Mouse (Mus musculus) MEL (cell line): ENCODE measurements at regions not wholly inside any gene's neighbourhood (a gene's known extent, or its start where the extent isn't known, plus 50 kb on each side); places are given as distances from the start of the nearest gene placed in this dataset.
A peak's percentile ranks its signal among the peaks of the same experiment; 100 is the strongest.

Experiments
- BHLHE40 ChIP-seq: IDR thresholded peaks from 2 replicates; pipeline ENCODE4 v1.6.1; 2012; ENCODE audit warnings: low read depth, mild to moderate bottlenecking, inconsistent platforms, low read length, improper control_type of control experiment, borderline replicate concordance
- CHD2 ChIP-seq: IDR thresholded peaks from 2 replicates; pipeline ENCODE4 v1.6.1; 2011; ENCODE audit warnings: low read length, improper control_type of control experiment
- CTCF ChIP-seq, 3 experiments: IDR thresholded peaks in 2 of 3; conservative IDR thresholded peaks in 1 of 3; 2 replicates each; pipeline ENCODE4 v1.5.1; 2011 to 2012; ENCODE audit warnings: low read length in 3 of 3, low read depth in 2 of 3, mild to moderate bottlenecking in 2 of 3, improper control_type of control experiment in 1 of 3, inconsistent platforms in 1 of 3, mixed read lengths in 1 of 3, moderate library complexity in 1 of 3; ENCODE audit not compliant: control insufficient read depth in 1 of 3, insufficient read depth in 1 of 3, poor library complexity in 1 of 3, severe bottlenecking in 1 of 3
- ELF1 ChIP-seq: IDR thresholded peaks from 2 replicates; pipeline ENCODE4 v1.6.1; 2014; ENCODE audit warnings: low read depth, mild to moderate bottlenecking, inconsistent platforms, low read length, improper control_type of control experiment, moderate library complexity
- EP300 ChIP-seq, 2 experiments: IDR thresholded peaks; 2 replicates each; pipeline ENCODE4 v1.6.1; 2011; ENCODE audit warnings: improper control_type of control experiment in 2 of 2, low read length in 2 of 2, low read depth in 1 of 2, mild to moderate bottlenecking in 1 of 2
- GATA1 ChIP-seq: IDR thresholded peaks from 2 replicates; pipeline ENCODE4 v1.6.1; 2011; ENCODE audit warnings: low read depth, low read length, improper control_type of control experiment
- JUND ChIP-seq: IDR thresholded peaks from 2 replicates; pipeline ENCODE4 v1.6.1; 2011; ENCODE audit warnings: low read depth, mild to moderate bottlenecking, improper control_type of control experiment, low read length
- MAX ChIP-seq: IDR thresholded peaks from 2 replicates; pipeline ENCODE4 v1.6.1; 2011; ENCODE audit warnings: low read length, improper control_type of control experiment
- MXI1 ChIP-seq: IDR thresholded peaks from 2 replicates; pipeline ENCODE4 v1.6.1; 2011; ENCODE audit warnings: mild to moderate bottlenecking, low read depth, low read length, improper control_type of control experiment
- MYC ChIP-seq: IDR thresholded peaks from 2 replicates; pipeline ENCODE4 v1.6.1; 2011; ENCODE audit warnings: low read depth, mild to moderate bottlenecking, low read length, improper control_type of control experiment, moderate library complexity
- POLR2A ChIP-seq, 2 experiments: IDR thresholded peaks; 2 replicates each; pipeline ENCODE4 v1.6.1; 2011 to 2012; ENCODE audit warnings: low read length in 2 of 2, mild to moderate bottlenecking in 2 of 2, control low read depth in 1 of 2, improper control_type of control experiment in 1 of 2, low read depth in 1 of 2, moderate library complexity in 1 of 2; ENCODE audit not compliant: control insufficient read depth in 1 of 2, insufficient read depth in 1 of 2, poor library complexity in 1 of 2
- RAD21 ChIP-seq: IDR thresholded peaks from 2 replicates; pipeline ENCODE4 v1.6.1; 2011; ENCODE audit warnings: mild to moderate bottlenecking, low read depth, low read length, improper control_type of control experiment
- SMC3 ChIP-seq: IDR thresholded peaks from 2 replicates; pipeline ENCODE4 v1.6.1; 2011; ENCODE audit warnings: low read depth, low read length, improper control_type of control experiment
- UBTF ChIP-seq: IDR thresholded peaks from 2 replicates; pipeline ENCODE4 v1.6.1; 2012; ENCODE audit warnings: low read depth, mild to moderate bottlenecking, inconsistent platforms, low read length, improper control_type of control experiment, moderate library complexity, borderline replicate concordance; ENCODE audit not compliant: insufficient read depth

DNA sequence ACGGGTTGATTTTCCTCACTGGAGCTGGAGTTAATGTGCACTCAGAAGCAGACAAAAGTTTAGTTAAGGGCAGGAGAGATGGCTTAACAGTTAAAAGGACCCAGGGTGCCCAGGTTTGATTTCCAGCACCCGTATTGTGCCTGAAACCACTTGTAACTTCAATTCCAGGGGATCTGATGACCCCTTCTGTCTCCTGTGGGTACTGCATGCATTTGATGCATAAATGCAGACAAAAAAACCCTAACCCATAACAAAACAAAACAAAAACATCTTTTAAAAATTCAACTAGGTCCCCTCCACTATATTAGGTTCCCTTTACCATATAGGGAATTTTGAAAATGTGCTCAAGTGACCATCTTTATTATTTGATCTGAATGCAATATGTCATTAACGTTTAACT, 112.2 kb upstream of the Ranbp3l start:
- TF ChIP-seq JUND: no peak
- peak; percentile 10 to 59 (median 14); a peak in 4 of 6 replicates for TF ChIP-seq CTCF (IDR thresholded peaks at IDR 0.05 in 2 of 3, conservative IDR thresholded peaks at IDR 0.05 in 1 of 3; ENCODE audit: control insufficient read depth in 1 of 3, insufficient read depth in 1 of 3, low read depth in 2 of 3, low read length in 3 of 3, poor library complexity in 1 of 3, severe bottlenecking in 1 of 3)
- no peak for TF ChIP-seq GATA1
- peak; percentile 61 for TF ChIP-seq RAD21
- TF ChIP-seq POLR2A (IDR thresholded peaks at IDR 0.05; ENCODE audit: control insufficient read depth in 1 of 2, insufficient read depth in 1 of 2, low read depth in 1 of 2, low read length in 2 of 2, poor library complexity in 1 of 2): no peak
- TF ChIP-seq EP300 (IDR thresholded peaks at IDR 0.05; ENCODE audit: low read depth in 1 of 2, low read length in 2 of 2): no peak
- no peak for TF ChIP-seq MAX
- no peak for TF ChIP-seq MXI1
- TF ChIP-seq CHD2: no peak
- peak; percentile 70 for TF ChIP-seq SMC3
- no peak for TF ChIP-seq BHLHE40
- TF ChIP-seq UBTF: no peak
- TF ChIP-seq ELF1: no peak
- TF ChIP-seq MYC: no peak
